Mouse (Mus musculus) erythroblast, embryonic 14.5 days (primary cell): ENCODE data around the gene Cep295nl. TPM values are rescaled to one million over a fixed set of nuclear protein-coding genes. Genes with fewer than 3 reads are reported as not detected.

Source experiments
- H3K27me3 ChIP-seq: 2 replicates; pipeline ENCODE4 v1.6.1; 2012; ENCODE audit warnings: inconsistent platforms; ENCODE audit not compliant: control insufficient read depth
- H3K36me3 ChIP-seq: 2 replicates; pipeline ENCODE4 v1.6.1; 2012; ENCODE audit warnings: mild to moderate bottlenecking, inconsistent platforms; ENCODE audit not compliant: control insufficient read depth
- H3K4me1 ChIP-seq: 2 replicates; pipeline ENCODE4 v1.6.1; 2012; ENCODE audit warnings: inconsistent platforms; ENCODE audit not compliant: control insufficient read depth
- H3K4me3 ChIP-seq: replicated peaks from 2 replicates; pipeline ENCODE3; 2012; ENCODE audit warnings: moderate library complexity, mild to moderate bottlenecking, inconsistent platforms
- H3K9me3 ChIP-seq: 2 replicates; pipeline ENCODE4 v1.6.1; 2012; ENCODE audit warnings: low read length, inconsistent platforms, mixed read lengths; ENCODE audit not compliant: control insufficient read depth
- GATA1 ChIP-seq: IDR thresholded peaks from 2 replicates; pipeline ENCODE4 v1.6.1; 2012; ENCODE audit warnings: low read length, inconsistent platforms, mixed read lengths
- TAL1 ChIP-seq: IDR thresholded peaks from 3 replicates; pipeline ENCODE4 v1.6.1; 2012; ENCODE audit warnings: low read length, inconsistent platforms, mixed read lengths
- polyA plus RNA-seq: library from polyadenylated mRNA; stranded (reverse); fragments of >175 nt; gene quantifications from 2 replicates; pipeline ENCODE4 v1.2.3, GENCODE M21; 2012

Cep295nl gene
- polyA plus RNA-seq, 1 experiment = not detected

GRCm38 (mm10) chr11:118362501-118362900, 20.2 kb upstream of the Cep295nl start:
- no peaks in the 10 kb centered on the region for H3K9me3 ChIP-seq
- no peaks in the 10 kb centered on the region for H3K36me3 ChIP-seq
- H3K27me3 ChIP-seq = no peaks in the 10 kb centered on the region
- H3K4me3 ChIP-seq = no peak overlapping the region
- H3K4me1 ChIP-seq = no peaks in the 10 kb centered on the region
- no peak for TF ChIP-seq GATA1
- TF ChIP-seq TAL1 = no peak

DNA sequence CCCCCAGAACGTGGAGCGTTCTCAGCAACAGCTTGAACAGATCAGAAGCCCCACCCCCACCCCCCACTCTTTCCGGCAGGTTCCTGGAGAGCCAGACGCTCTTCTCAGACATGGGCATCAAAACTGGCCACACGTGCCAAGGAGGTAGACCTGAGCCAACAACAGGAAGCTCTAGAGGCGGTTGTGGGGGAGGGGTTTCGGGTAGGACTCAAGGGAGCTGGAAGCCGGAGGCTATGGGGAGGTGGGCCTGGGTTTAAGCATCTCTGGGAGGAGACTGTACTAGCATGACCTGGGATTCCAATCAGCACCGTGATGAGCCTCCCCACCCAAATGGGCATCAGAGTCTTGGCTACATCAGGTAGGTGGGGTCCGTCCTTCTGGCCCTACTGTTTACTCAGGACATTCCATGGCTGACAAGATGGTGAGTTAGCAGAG, 18.6 kb upstream of the Cep295nl start:
- no peaks in the 10 kb centered on the region for H3K36me3 ChIP-seq

GRCm38 (mm10) chr11:118360491-118360890, 18.2 kb upstream of the Cep295nl start:
- H3K4me3 ChIP-seq = no peak overlapping the region
- TF ChIP-seq GATA1 (no peak), TAL1 (no peak)
- H3K36me3 ChIP-seq = no peaks in the 10 kb centered on the region
- H3K4me1 ChIP-seq = no peaks in the 10 kb centered on the region
- H3K27me3 ChIP-seq = peaks cover 9% of the 10 kb centered on the region
- H3K9me3 ChIP-seq = no peaks in the 10 kb centered on the region

More for the DNA sequence above, 18.6 kb upstream of the Cep295nl start:
- Histone ChIP-seq H3K4me3 (no peak overlapping the region), H3K4me1 (no peaks in the 10 kb centered on the region), H3K27me3 (peaks cover 4% of the 10 kb centered on the region), H3K9me3 (no peaks in the 10 kb centered on the region)
- no peak for TF ChIP-seq TAL1
- no peak for TF ChIP-seq GATA1

GRCm38 (mm10) chr11:118355640-118356039, 13.3 kb upstream of the Cep295nl start, which contains the start of gene Timp2:
Gene Timp2, minus strand, starts transcription at chr11:118355740.
- Histone ChIP-seq H3K36me3 (no peaks in the 10 kb centered on the region), H3K4me3 (peak within 1 kb of the TSS; percentile 35), H3K27me3 (peaks cover 30% of the 10 kb centered on the region), H3K9me3 (no peaks in the 10 kb centered on the region), H3K4me1 (no peaks in the 10 kb centered on the region)
- TF ChIP-seq GATA1 = no peak
- TF ChIP-seq TAL1 = no peak

DNA sequence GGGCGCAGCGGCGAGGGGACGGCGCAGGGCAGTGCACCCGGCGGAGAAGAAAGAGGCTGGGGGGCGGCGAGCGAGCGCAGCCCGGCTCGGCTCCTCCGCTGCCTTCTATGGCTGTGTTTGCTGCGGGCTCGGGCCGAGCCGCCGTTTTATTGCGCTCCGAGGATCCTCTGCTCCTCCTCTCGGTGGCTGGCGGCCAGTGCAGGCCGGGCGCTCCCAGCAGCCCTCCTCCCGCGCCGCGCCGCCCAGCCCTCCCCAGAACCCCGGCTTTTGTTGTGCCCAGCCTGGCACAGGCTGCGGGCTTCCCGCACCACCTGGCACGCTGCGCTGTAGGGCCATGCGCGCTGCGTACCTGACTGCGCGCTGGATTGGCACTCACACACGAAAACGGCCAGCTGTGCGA, 12.9 kb upstream of the Cep295nl start:
- peak overlapping the region; percentile 35 for H3K4me3 ChIP-seq
- peaks cover 30% of the 10 kb centered on the region for H3K27me3 ChIP-seq
- no peak for TF ChIP-seq GATA1
- no peak for TF ChIP-seq TAL1
- no peaks in the 10 kb centered on the region for H3K36me3 ChIP-seq
- no peaks in the 10 kb centered on the region for H3K4me1 ChIP-seq
- no peaks in the 10 kb centered on the region for H3K9me3 ChIP-seq

- no peaks in the 10 kb centered on the region for H3K9me3 ChIP-seq
- H3K4me3 ChIP-seq = peak overlapping the region; percentile 35
- H3K27me3 ChIP-seq = peaks cover 30% of the 10 kb centered on the region
- TF ChIP-seq TAL1 = no peak
- TF ChIP-seq GATA1 = no peak
- H3K4me1 ChIP-seq = no peaks in the 10 kb centered on the region
- no peaks in the 10 kb centered on the region for H3K36me3 ChIP-seq
Measured at GRCm38 (mm10) chr11:118354636-118355191, 12.4 kb upstream of the Cep295nl start.

DNA sequence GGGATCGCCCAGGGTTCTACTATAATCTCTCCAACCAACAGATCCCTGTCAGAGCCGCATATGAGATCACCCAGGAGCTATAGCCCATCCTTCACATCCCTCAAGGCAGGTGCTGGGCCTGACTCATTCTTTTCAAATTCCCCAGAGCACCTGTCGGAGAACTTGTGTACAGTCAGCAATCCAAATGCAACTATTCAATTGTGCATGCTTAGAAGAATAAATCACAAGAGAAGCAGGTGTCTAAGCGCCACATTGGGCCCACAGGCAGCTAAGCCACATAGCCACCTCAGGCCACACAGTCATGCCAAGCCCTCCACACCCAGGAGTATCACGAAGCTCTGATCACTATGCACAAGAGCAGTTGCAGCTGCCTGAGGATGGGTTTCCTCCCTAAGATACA, 7.2 kb upstream of the Cep295nl start:
- Histone ChIP-seq H3K4me1 (0 out of 2 replicates have a peak, but pooled peaks cover 1% of the 10 kb centered on the region), H3K4me3 (no peak overlapping the region), H3K9me3 (no peaks in the 10 kb centered on the region), H3K27me3 (peaks cover 11% of the 10 kb centered on the region), H3K36me3 (no peaks in the 10 kb centered on the region)
- TF ChIP-seq GATA1 (no peak), TAL1 (no peak)

GRCm38 (mm10) chr11:118348877-118349276, 6.6 kb upstream of the Cep295nl start:
- Histone ChIP-seq H3K4me1 (0 out of 2 replicates have a peak, but pooled peaks cover 1% of the 10 kb centered on the region), H3K9me3 (no peaks in the 10 kb centered on the region), H3K27me3 (peaks cover 5% of the 10 kb centered on the region), H3K4me3 (no peak overlapping the region), H3K36me3 (no peaks in the 10 kb centered on the region)
- TF ChIP-seq GATA1 (no peak), TAL1 (no peak)

- Histone ChIP-seq H3K27me3 (peaks cover under 1% of the 10 kb centered on the region), H3K4me3 (no peak overlapping the region), H3K36me3 (no peaks in the 10 kb centered on the region), H3K4me1 (0 out of 2 replicates have a peak, but pooled peaks cover 1% of the 10 kb centered on the region), H3K9me3 (no peaks in the 10 kb centered on the region)
- no peak for TF ChIP-seq TAL1
- TF ChIP-seq GATA1 = no peak
Measured at GRCm38 (mm10) chr11:118348419-118348818, 6.1 kb upstream of the Cep295nl start.

- TF ChIP-seq GATA1 (no peak), TAL1 (no peak)
- Histone ChIP-seq H3K9me3 (no peaks in the 10 kb centered on the region), H3K36me3 (no peaks in the 10 kb centered on the region), H3K27me3 (no peaks in the 10 kb centered on the region), H3K4me3 (no peak overlapping the region), H3K4me1 (0 out of 2 replicates have a peak, but pooled peaks cover 1% of the 10 kb centered on the region)
Measured at GRCm38 (mm10) chr11:118347911-118348310, 5.6 kb upstream of the Cep295nl start.
